Mouse (Mus musculus) bone marrow, adult 2 months (tissue): ENCODE measurements around the gene BC107364.

ENCODE experiments used
- CTCF ChIP-seq: fragments of 200-500 bp; IDR thresholded peaks from 2 replicates; pipeline ENCODE4 v1.5.1; 2011; ENCODE audit warnings: low read length, control low read depth; ENCODE audit not compliant: control insufficient read depth, insufficient read depth
- POLR2A ChIP-seq: fragments of 200-500 bp; IDR thresholded peaks from 2 replicates; pipeline ENCODE4 v1.6.1; 2011; ENCODE audit warnings: low read depth, mild to moderate bottlenecking, control low read depth, low read length, borderline replicate concordance; ENCODE audit not compliant: control insufficient read depth

GRCm38 (mm10) chr3:96416595-96416994, 35.5 kb downstream of the BC107364 start:
- no peak for TF ChIP-seq POLR2A
- no peak for TF ChIP-seq CTCF
